Mouse (Mus musculus) MEL (cell line): ENCODE measurements at regions not wholly inside any gene's neighbourhood (a gene's known extent, or its start where the extent isn't known, plus 50 kb on each side); places are given as distances from the start of the nearest gene placed in this dataset.

Source experiments
- DNase-seq: peaks from one replicate; pipeline ENCODE4 v3.0.0; 2011; ENCODE audit warnings: low read depth, low spot score
- H3K27ac ChIP-seq: 2 replicates; pipeline ENCODE4 v1.5.1; 2012; ENCODE audit warnings: low read depth, mild to moderate bottlenecking, control low read depth, low read length, moderate library complexity; ENCODE audit not compliant: control insufficient read depth
- H3K27me3 ChIP-seq, 2 experiments: fragments of 150-350 bp in 1 of 2; sonication (generic) in 1 of 2; 2 replicates each; pipeline ENCODE4 v1.6.1; 2012; ENCODE audit warnings: low read length in 2 of 2, mild to moderate bottlenecking in 2 of 2, improper control_type of control experiment in 1 of 2, moderate library complexity in 1 of 2; ENCODE audit not compliant: insufficient read depth in 2 of 2, control insufficient read depth in 1 of 2
- H3K36me3 ChIP-seq, 2 experiments: 2 replicates each; pipeline ENCODE4 v1.6.1; 2012 to 2014; ENCODE audit warnings: low read length in 2 of 2, improper control_type of control experiment in 1 of 2, inconsistent platforms in 1 of 2, mild to moderate bottlenecking in 1 of 2; ENCODE audit not compliant: insufficient read depth in 2 of 2, control insufficient read depth in 1 of 2
- H3K4me1 ChIP-seq, 2 experiments: fragments of 150-350 bp in 1 of 2; sonication (generic) in 1 of 2; 2 replicates each; pipeline ENCODE4 v1.6.1; 2012; ENCODE audit warnings: low read length in 2 of 2, improper control_type of control experiment in 1 of 2, mild to moderate bottlenecking in 1 of 2; ENCODE audit not compliant: insufficient read depth in 2 of 2, control insufficient read depth in 1 of 2
- H3K4me3 ChIP-seq, 2 experiments: fragments of 150-350 bp in 1 of 2; sonication (generic) in 1 of 2; 2 replicates each; pipeline ENCODE4 v1.5.1; 2012; ENCODE audit warnings: low read depth in 2 of 2, low read length in 2 of 2, mild to moderate bottlenecking in 2 of 2, moderate library complexity in 2 of 2, control low read depth in 1 of 2, improper control_type of control experiment in 1 of 2; ENCODE audit not compliant: control insufficient read depth in 1 of 2, insufficient read depth in 1 of 2
- H3K79me2 ChIP-seq: 2 replicates; pipeline ENCODE4 v1.6.1; 2012; ENCODE audit warnings: mild to moderate bottlenecking, low read length, moderate library complexity; ENCODE audit not compliant: control insufficient read depth, poor library complexity, insufficient read depth
- H3K9ac ChIP-seq: 2 replicates; pipeline ENCODE4 v1.6.1; 2012; ENCODE audit warnings: low read depth, mild to moderate bottlenecking, control low read depth, low read length, moderate library complexity; ENCODE audit not compliant: control insufficient read depth, poor library complexity, severe bottlenecking
- H3K9me3 ChIP-seq: fragments of 150-350 bp; sonication (generic); replicated peaks from 2 replicates; pipeline ENCODE4 v1.6.1; 2012; ENCODE audit warnings: mild to moderate bottlenecking, low read length, improper control_type of control experiment, moderate library complexity; ENCODE audit not compliant: insufficient read depth
- BHLHE40 ChIP-seq: IDR thresholded peaks from 2 replicates; pipeline ENCODE4 v1.6.1; 2012; ENCODE audit warnings: low read depth, mild to moderate bottlenecking, inconsistent platforms, low read length, improper control_type of control experiment, borderline replicate concordance
- CHD1 ChIP-seq: IDR thresholded peaks from 2 replicates; pipeline ENCODE4 v1.6.1; 2012; ENCODE audit warnings: low read depth, mild to moderate bottlenecking, inconsistent platforms, low read length, improper control_type of control experiment
- CHD2 ChIP-seq: IDR thresholded peaks from 2 replicates; pipeline ENCODE4 v1.6.1; 2011; ENCODE audit warnings: low read length, improper control_type of control experiment
- E2F4 ChIP-seq: IDR thresholded peaks from 2 replicates; pipeline ENCODE4 v1.6.1; 2011; ENCODE audit warnings: low read depth, low read length, improper control_type of control experiment, borderline replicate concordance
- ELF1 ChIP-seq: IDR thresholded peaks from 2 replicates; pipeline ENCODE4 v1.6.1; 2014; ENCODE audit warnings: low read depth, mild to moderate bottlenecking, inconsistent platforms, low read length, improper control_type of control experiment, moderate library complexity
- EP300 ChIP-seq, 2 experiments: IDR thresholded peaks; 2 replicates each; pipeline ENCODE4 v1.6.1; 2011; ENCODE audit warnings: improper control_type of control experiment in 2 of 2, low read length in 2 of 2, low read depth in 1 of 2, mild to moderate bottlenecking in 1 of 2
- GABPA ChIP-seq: IDR thresholded peaks from 2 replicates; pipeline ENCODE4 v1.6.1; 2012; ENCODE audit warnings: low read depth, mild to moderate bottlenecking, inconsistent platforms, low read length, improper control_type of control experiment, moderate library complexity
- KAT2A ChIP-seq: conservative IDR thresholded peaks from 2 replicates; pipeline ENCODE4 v1.6.1; 2012; ENCODE audit warnings: low read depth, low read length, improper control_type of control experiment, inconsistent platforms
- MAFK ChIP-seq: IDR thresholded peaks from 2 replicates; pipeline ENCODE4 v1.6.1; 2011; ENCODE audit warnings: low read depth, mild to moderate bottlenecking, low read length, improper control_type of control experiment, borderline replicate concordance
- MAX ChIP-seq: IDR thresholded peaks from 2 replicates; pipeline ENCODE4 v1.6.1; 2011; ENCODE audit warnings: low read length, improper control_type of control experiment
- MAZ ChIP-seq: IDR thresholded peaks from 2 replicates; pipeline ENCODE4 v1.6.1; 2012; ENCODE audit warnings: low read depth, mild to moderate bottlenecking, inconsistent platforms, low read length, improper control_type of control experiment
- MEF2A ChIP-seq: IDR thresholded peaks from 2 replicates; pipeline ENCODE4 v1.6.1; 2014; ENCODE audit warnings: low read depth, mild to moderate bottlenecking, inconsistent platforms, low read length, improper control_type of control experiment; ENCODE audit not compliant: poor library complexity, insufficient replicate concordance, severe bottlenecking; ENCODE audit errors: extremely low read depth
- MYC ChIP-seq: IDR thresholded peaks from 2 replicates; pipeline ENCODE4 v1.6.1; 2011; ENCODE audit warnings: low read depth, mild to moderate bottlenecking, low read length, improper control_type of control experiment, moderate library complexity
- NELFE ChIP-seq: IDR thresholded peaks from 2 replicates; pipeline ENCODE4 v1.6.1; 2011; ENCODE audit warnings: low read depth, low read length, improper control_type of control experiment
- POLR2AphosphoS2 ChIP-seq: IDR thresholded peaks from 2 replicates; pipeline ENCODE4 v1.6.1; 2011; ENCODE audit warnings: low read length, improper control_type of control experiment
- POLR2AphosphoS5 ChIP-seq: IDR thresholded peaks from 2 replicates; pipeline ENCODE4 v1.6.1; 2012; ENCODE audit warnings: low read depth, borderline replicate concordance, mild to moderate bottlenecking, inconsistent platforms, low read length, moderate library complexity, mixed read lengths
- RAD21 ChIP-seq: IDR thresholded peaks from 2 replicates; pipeline ENCODE4 v1.6.1; 2011; ENCODE audit warnings: mild to moderate bottlenecking, low read depth, low read length, improper control_type of control experiment
- RCOR1 ChIP-seq: IDR thresholded peaks from 2 replicates; pipeline ENCODE4 v1.6.1; 2012; ENCODE audit warnings: low read depth, mild to moderate bottlenecking, inconsistent platforms, low read length, improper control_type of control experiment
- SMC3 ChIP-seq: IDR thresholded peaks from 2 replicates; pipeline ENCODE4 v1.6.1; 2011; ENCODE audit warnings: low read depth, low read length, improper control_type of control experiment
- TAL1 ChIP-seq: IDR thresholded peaks from 2 replicates; pipeline ENCODE4 v1.6.1; 2012; ENCODE audit warnings: mild to moderate bottlenecking, inconsistent platforms, low read length, moderate library complexity, mixed read lengths
- TBP ChIP-seq: IDR thresholded peaks from 2 replicates; pipeline ENCODE4 v1.8.0; 2011; ENCODE audit warnings: low read depth, low read length, improper control_type of control experiment
- TCF12 ChIP-seq: IDR thresholded peaks from 2 replicates; pipeline ENCODE4 v1.6.1; 2014; ENCODE audit warnings: low read depth, mild to moderate bottlenecking, inconsistent platforms, low read length, improper control_type of control experiment, moderate library complexity
- UBTF ChIP-seq: IDR thresholded peaks from 2 replicates; pipeline ENCODE4 v1.6.1; 2012; ENCODE audit warnings: low read depth, mild to moderate bottlenecking, inconsistent platforms, low read length, improper control_type of control experiment, moderate library complexity, borderline replicate concordance; ENCODE audit not compliant: insufficient read depth
- USF1 ChIP-seq: IDR thresholded peaks from 2 replicates; pipeline ENCODE4 v1.6.1; 2014; ENCODE audit warnings: low read depth, mild to moderate bottlenecking, inconsistent platforms, low read length, improper control_type of control experiment, moderate library complexity
- USF2 ChIP-seq, 2 experiments: IDR thresholded peaks; 2 replicates each; pipeline ENCODE4 v1.6.1; 2011 to 2012; ENCODE audit warnings: improper control_type of control experiment in 2 of 2, low read length in 2 of 2, borderline replicate concordance in 1 of 2, inconsistent platforms in 1 of 2, low read depth in 1 of 2, mild to moderate bottlenecking in 1 of 2; ENCODE audit not compliant: insufficient read depth in 1 of 2
- ZKSCAN1 ChIP-seq: IDR thresholded peaks from 2 replicates; pipeline ENCODE4 v1.6.1; 2012; ENCODE audit warnings: low read depth, mild to moderate bottlenecking, inconsistent platforms, low read length, improper control_type of control experiment, moderate library complexity
- ZMIZ1 ChIP-seq: IDR thresholded peaks from 2 replicates; pipeline ENCODE4 v1.6.1; 2012; ENCODE audit warnings: low read depth, mild to moderate bottlenecking, inconsistent platforms, low read length, improper control_type of control experiment, moderate library complexity
- ZNF384 ChIP-seq: IDR thresholded peaks from 2 replicates; pipeline ENCODE4 v1.6.1; 2012; ENCODE audit warnings: low read depth, mild to moderate bottlenecking, inconsistent platforms, low read length, improper control_type of control experiment

- no peaks in the 10 kb centered on the region for H3K9me3 ChIP-seq
- no peaks in the 10 kb centered on the region for H3K27me3 ChIP-seq
- H3K4me3 ChIP-seq = no peak overlapping the region
- H3K79me2 ChIP-seq = no peaks in the 10 kb centered on the region
- H3K4me1 ChIP-seq = no peaks in the 10 kb centered on the region
- no peak for DNase-seq
- H3K36me3 ChIP-seq = no peaks in the 10 kb centered on the region
- H3K27ac ChIP-seq = no peak overlapping the region
- no peak for TF ChIP-seq ZMIZ1
- TF ChIP-seq SMC3 = no peak
- TF ChIP-seq TAL1 = no peak
- no peak for TF ChIP-seq ZKSCAN1
- no peak for TF ChIP-seq TCF12
- TF ChIP-seq MAX = no peak
- TF ChIP-seq GABPA = no peak
- no peak for TF ChIP-seq USF2 (IDR thresholded peaks at IDR 0.05; ENCODE audit: borderline replicate concordance in 1 of 2, insufficient read depth in 1 of 2, low read depth in 1 of 2, low read length in 2 of 2)
- TF ChIP-seq KAT2A = no peak
- TF ChIP-seq E2F4 = no peak
- no peak for TF ChIP-seq NELFE
- TF ChIP-seq RAD21 = no peak
- no peak for TF ChIP-seq POLR2AphosphoS5
- no peak for TF ChIP-seq RCOR1
- TF ChIP-seq MAFK = no peak
- no peak for TF ChIP-seq TBP
- no peak for TF ChIP-seq POLR2AphosphoS2
- no peak for TF ChIP-seq ELF1
- no peak for TF ChIP-seq MAZ
- H3K9ac ChIP-seq = no peak overlapping the region
These were observed 54.1 kb upstream of the Sod3 start for GRCm38 (mm10) chr5:52309317-52310060.

GRCm38 (mm10) chr5:52296303-52296702 is 67.3 kb upstream of the Sod3 start:
- no peak overlapping the region for H3K27ac ChIP-seq
- DNase-seq = no peak
- H3K9ac ChIP-seq = no peak overlapping the region
- no peaks in the 10 kb centered on the region for H3K4me1 ChIP-seq
- no peaks in the 10 kb centered on the region for H3K79me2 ChIP-seq
- no peak for TF ChIP-seq USF2 (IDR thresholded peaks at IDR 0.05; ENCODE audit: borderline replicate concordance in 1 of 2, insufficient read depth in 1 of 2, low read depth in 1 of 2, low read length in 2 of 2)
- no peak for TF ChIP-seq GABPA
- no peak for TF ChIP-seq TCF12
- TF ChIP-seq BHLHE40 = no peak
- TF ChIP-seq MAFK = no peak
- TF ChIP-seq USF1 = no peak
- no peak for TF ChIP-seq ZMIZ1
- TF ChIP-seq MYC = no peak
- no peak for TF ChIP-seq MEF2A
- TF ChIP-seq EP300 (IDR thresholded peaks at IDR 0.05; ENCODE audit: low read depth in 1 of 2, low read length in 2 of 2) = no peak
- no peak for TF ChIP-seq SMC3
- TF ChIP-seq ZNF384 = no peak
- TF ChIP-seq UBTF = no peak
- no peak for TF ChIP-seq ZKSCAN1
- TF ChIP-seq NELFE = no peak
- TF ChIP-seq CHD2 = no peak
- TF ChIP-seq RAD21 = no peak
- no peak for TF ChIP-seq MAX
- no peak for TF ChIP-seq CHD1
- no peaks in the 10 kb centered on the region for H3K27me3 ChIP-seq
- H3K36me3 ChIP-seq = no peaks in the 10 kb centered on the region
- no peak overlapping the region for H3K4me3 ChIP-seq
- H3K9me3 ChIP-seq = no peaks in the 10 kb centered on the region
